Mouse (Mus musculus): ENCODE measurements around the gene Gm10491.

Gm10491 gene

GRCm38 (mm10) chrX:7879819-7880218, 27.8 kb downstream of the Gm10491 start:
- DNase-seq (ENCODE audit: low read depth, low spot score), result peak; percentile 27

GRCm38 (mm10) chrX:7878495-7878894, 29.1 kb downstream of the Gm10491 start:
- DNase-seq (ENCODE audit: low read depth, low spot score), result no peak

- no peak for DNase-seq (ENCODE audit: low read depth, low spot score)
Observed at GRCm38 (mm10) chrX:7878007-7878419, 29.6 kb downstream of the Gm10491 start, which contains the start of gene Pim2. Pim2 (plus strand) TSS chrX:7878262.

- DNase-seq (ENCODE audit: low read depth, low spot score), result no peak
Observed at GRCm38 (mm10) chrX:7869826-7870225, 37.8 kb downstream of the Gm10491 start.

- no peak for DNase-seq (ENCODE audit: low read depth, low spot score)
Observed at GRCm38 (mm10) chrX:7868506-7868905, 39.1 kb downstream of the Gm10491 start.

GRCm38 (mm10) chrX:7867141-7867540, 40.5 kb downstream of the Gm10491 start:
- DNase-seq (ENCODE audit: low read depth, low spot score), result no peak

DNA sequence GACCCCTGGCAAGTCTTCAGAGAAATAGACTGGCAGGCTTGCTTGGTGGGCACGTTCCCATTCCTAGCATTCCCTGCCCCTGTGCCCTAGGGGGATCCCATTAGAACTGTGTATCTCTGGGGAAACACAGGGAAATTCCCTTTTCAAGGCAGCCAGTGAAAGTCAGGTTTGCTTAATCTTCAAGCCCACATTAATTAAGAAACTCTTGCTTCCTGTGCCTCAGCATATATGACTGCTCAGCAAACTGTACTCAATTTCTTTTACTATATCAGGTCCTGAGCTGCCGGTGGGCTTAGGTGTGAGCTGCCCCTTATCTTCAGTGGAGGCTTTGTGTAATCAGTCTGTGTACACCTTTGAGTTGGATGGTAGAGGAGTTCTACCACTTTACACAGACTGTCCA, 41.8 kb downstream of the Gm10491 start:
- no peak for DNase-seq (ENCODE audit: low read depth, low spot score)

- no peak for DNase-seq (ENCODE audit: low read depth, low spot score)
Observed at GRCm38 (mm10) chrX:7865343-7865742, 42.3 kb downstream of the Gm10491 start.

DNA sequence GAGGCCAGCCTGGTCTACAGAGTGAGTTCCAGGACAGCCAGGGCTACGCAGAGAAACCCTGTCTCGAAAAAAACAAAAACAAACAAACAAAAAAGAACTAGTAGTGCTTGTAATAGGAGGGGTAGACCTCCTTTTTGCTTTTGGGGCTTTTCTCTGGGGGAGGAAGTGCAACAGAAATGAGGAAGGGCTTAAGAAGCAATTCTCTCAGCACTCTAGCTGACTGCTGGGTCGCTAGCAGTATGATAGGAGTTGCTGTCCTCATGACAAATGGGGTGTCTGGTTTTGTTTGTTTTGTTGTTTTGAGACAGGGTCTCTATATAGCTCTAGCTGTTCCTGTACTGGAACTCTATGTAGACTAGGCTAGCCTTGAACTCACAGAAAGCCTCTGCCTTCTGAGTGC, 43.1 kb downstream of the Gm10491 start:
- DNase-seq (ENCODE audit: low read depth, low spot score), result no peak

- no peak for DNase-seq (ENCODE audit: low read depth, low spot score)
Observed at GRCm38 (mm10) chrX:7863181-7863580, 44.5 kb downstream of the Gm10491 start.

- DNase-seq (ENCODE audit: low read depth, low spot score), result no peak
Observed at GRCm38 (mm10) chrX:7859191-7859753, 48.4 kb downstream of the Gm10491 start.

Measured in 3T3-L1 (cell line).